Mouse (Mus musculus) bone marrow macrophage, adult 2 months (primary cell): Measurements from ENCODE around the gene Vstm2a.

Experiments
- CTCF ChIP-seq: IDR thresholded peaks from 2 replicates; pipeline ENCODE4 v1.5.1; 2012; ENCODE audit warnings: low read depth, mild to moderate bottlenecking, low read length, moderate library complexity
- POLR2A ChIP-seq: IDR thresholded peaks from 2 replicates; pipeline ENCODE4 v1.6.1; 2012; ENCODE audit warnings: mild to moderate bottlenecking, low read depth, low read length, borderline replicate concordance

- no peak for TF ChIP-seq POLR2A
- no peak for TF ChIP-seq CTCF
Measured at GRCm38 (mm10) chr11:16345676-16346075, 88.2 kb downstream of the Vstm2a start.
